Mouse (Mus musculus) thymus, adult 2 months (tissue): Measurements from ENCODE around the gene Tecta.

Experiments
- CTCF ChIP-seq: fragments of 200-500 bp; IDR thresholded peaks from 2 replicates; pipeline ENCODE4 v1.5.1; 2012; ENCODE audit warnings: mild to moderate bottlenecking, control low read depth, low read length, moderate library complexity, borderline replicate concordance; ENCODE audit not compliant: control insufficient read depth, poor library complexity, insufficient read depth; ENCODE audit errors: extremely low read depth
- POLR2A ChIP-seq: fragments of 200-500 bp; IDR thresholded peaks from 2 replicates; pipeline ENCODE4 v1.6.1; 2012; ENCODE audit warnings: mild to moderate bottlenecking, low read length, control low read depth, moderate library complexity; ENCODE audit not compliant: control insufficient read depth, poor library complexity, insufficient read depth; ENCODE audit errors: extremely low read depth

DNA sequence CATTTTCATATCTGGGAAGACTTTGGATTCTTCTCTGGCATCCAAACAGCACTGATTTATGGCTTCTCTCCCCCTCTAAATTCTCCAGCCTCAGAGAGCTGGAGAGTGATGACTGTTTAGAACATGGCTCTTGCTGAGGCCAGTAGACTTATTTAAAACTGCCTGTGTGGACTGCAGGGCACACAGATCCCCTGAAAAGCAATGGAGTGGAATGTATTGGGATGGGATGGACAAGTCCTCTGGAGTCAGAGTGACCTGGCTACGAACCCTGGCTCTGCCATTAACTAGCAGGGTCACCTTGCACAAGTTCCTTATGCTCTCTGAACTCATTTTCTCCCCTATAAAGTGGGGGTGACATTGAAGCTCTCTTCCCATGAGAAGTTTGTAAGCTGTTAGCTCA, 44.9 kb downstream of the Tecta start:
- TF ChIP-seq POLR2A (no peak), CTCF (no peak)
